Mouse (Mus musculus) CH12.LX (cell line): ENCODE data around the gene Eef1e1. TPM values are rescaled to one million over a fixed set of nuclear protein-coding genes. Genes with fewer than 3 reads are reported as not detected.

Experiments used
- DNase-seq: peaks from one replicate; pipeline ENCODE4 v3.0.0-alpha.2; 2013; ENCODE audit errors: extremely low read depth
- H3K27ac ChIP-seq: 2 replicates; pipeline ENCODE4 v1.5.1; 2012; ENCODE audit warnings: low read depth, mild to moderate bottlenecking, control low read depth, moderate library complexity; ENCODE audit not compliant: insufficient read depth
- H3K27me3 ChIP-seq: replicated peaks from 2 replicates; pipeline ENCODE3; 2012; ENCODE audit warnings: inconsistent platforms
- H3K36me3 ChIP-seq, 2 experiments: replicated peaks in 1 of 2; 2 replicates each; pipeline versions ENCODE3 to v1.6.1; 2012; ENCODE audit warnings: inconsistent platforms in 1 of 2, low read length in 1 of 2, mild to moderate bottlenecking in 1 of 2, mixed read lengths in 1 of 2, moderate library complexity in 1 of 2; ENCODE audit not compliant: control insufficient read depth in 1 of 2, insufficient read depth in 1 of 2
- H3K4me1 ChIP-seq, 2 experiments: 2 replicates each; pipeline ENCODE4 v1.6.1; 2012; ENCODE audit warnings: inconsistent platforms in 1 of 2, moderate library complexity in 1 of 2; ENCODE audit not compliant: insufficient read depth in 2 of 2, control insufficient read depth in 1 of 2
- H3K4me2 ChIP-seq: 2 replicates; pipeline ENCODE4 v1.6.1; 2012; ENCODE audit warnings: low read depth, mild to moderate bottlenecking, control low read depth; ENCODE audit not compliant: poor library complexity, insufficient read depth, severe bottlenecking
- H3K4me3 ChIP-seq, 3 experiments: fragments of 150-350 bp in 1 of 3; sonication (generic) in 1 of 3; replicated peaks in 1 of 3; 2 replicates each; pipeline versions ENCODE3 to v1.5.1; 2011 to 2012; ENCODE audit warnings: low read depth in 2 of 3, low read length in 2 of 3, mild to moderate bottlenecking in 2 of 3, moderate library complexity in 2 of 3, control low read depth in 1 of 3, improper control_type of control experiment in 1 of 3, inconsistent platforms in 1 of 3, mixed read lengths in 1 of 3; ENCODE audit not compliant: poor library complexity in 1 of 3
- H3K79me2 ChIP-seq: replicated peaks from 2 replicates; pipeline ENCODE4 v1.6.1; 2012; ENCODE audit warnings: mild to moderate bottlenecking, moderate library complexity; ENCODE audit not compliant: control insufficient read depth, poor library complexity, insufficient read depth, severe bottlenecking; ENCODE audit errors: extremely low read depth
- H3K9ac ChIP-seq: 2 replicates; pipeline ENCODE4 v1.6.1; 2012; ENCODE audit warnings: low read depth, mild to moderate bottlenecking, control low read depth, moderate library complexity; ENCODE audit not compliant: insufficient read depth
- H3K9me3 ChIP-seq: replicated peaks from 2 replicates; pipeline ENCODE3; 2012; ENCODE audit warnings: low read length, inconsistent platforms, mixed read lengths
- CTCF ChIP-seq, 2 experiments: IDR thresholded peaks in 1 of 2; conservative IDR thresholded peaks in 1 of 2; 2 replicates each; pipeline ENCODE4 v1.5.1; 2011 to 2012; ENCODE audit warnings: low read depth in 2 of 2, low read length in 2 of 2, improper control_type of control experiment in 1 of 2, inconsistent platforms in 1 of 2, mild to moderate bottlenecking in 1 of 2, moderate library complexity in 1 of 2
- E2F4 ChIP-seq: IDR thresholded peaks from 2 replicates; pipeline ENCODE4 v1.6.1; 2011; ENCODE audit warnings: low read depth, low read length, improper control_type of control experiment; ENCODE audit not compliant: insufficient replicate concordance
- ELF1 ChIP-seq: IDR thresholded peaks from 2 replicates; pipeline ENCODE4 v1.6.1; 2014; ENCODE audit warnings: low read depth, mild to moderate bottlenecking, inconsistent platforms, low read length, improper control_type of control experiment
- ETS1 ChIP-seq: conservative IDR thresholded peaks from 2 replicates; pipeline ENCODE4 v1.6.1; 2012; ENCODE audit warnings: low read depth, mild to moderate bottlenecking, inconsistent platforms, low read length, improper control_type of control experiment, moderate library complexity
- IRF4 ChIP-seq: IDR thresholded peaks from 2 replicates; pipeline ENCODE4 v1.6.1; 2014; ENCODE audit warnings: low read depth, mild to moderate bottlenecking, inconsistent platforms, low read length, improper control_type of control experiment
- MAFK ChIP-seq: IDR thresholded peaks from 2 replicates; pipeline ENCODE4 v1.6.1; 2011; ENCODE audit warnings: low read length, improper control_type of control experiment; ENCODE audit not compliant: insufficient replicate concordance
- MEF2A ChIP-seq: IDR thresholded peaks from 2 replicates; pipeline ENCODE4 v1.6.1; 2014; ENCODE audit warnings: low read depth, mild to moderate bottlenecking, inconsistent platforms, low read length, improper control_type of control experiment, borderline replicate concordance
- MXI1 ChIP-seq: IDR thresholded peaks from 2 replicates; pipeline ENCODE4 v1.6.1; 2011; ENCODE audit warnings: mild to moderate bottlenecking, low read depth, low read length, improper control_type of control experiment
- MYC ChIP-seq: IDR thresholded peaks from 2 replicates; pipeline ENCODE4 v1.6.1; 2011; ENCODE audit warnings: low read depth, mild to moderate bottlenecking, improper control_type of control experiment, low read length
- PAX5 ChIP-seq: IDR thresholded peaks from 2 replicates; pipeline ENCODE4 v1.6.1; 2012; ENCODE audit warnings: low read length, inconsistent platforms, mixed read lengths
- RAD21 ChIP-seq: IDR thresholded peaks from 2 replicates; pipeline ENCODE4 v1.6.1; 2011; ENCODE audit warnings: low read depth, mild to moderate bottlenecking, low read length, improper control_type of control experiment, moderate library complexity
- RCOR1 ChIP-seq: conservative IDR thresholded peaks from 2 replicates; pipeline ENCODE4 v1.6.1; 2012; ENCODE audit warnings: low read depth, mild to moderate bottlenecking, inconsistent platforms, low read length, improper control_type of control experiment
- SMC3 ChIP-seq: IDR thresholded peaks from 2 replicates; pipeline ENCODE4 v1.6.1; 2011; ENCODE audit warnings: low read depth, low read length, improper control_type of control experiment
- UBTF ChIP-seq: IDR thresholded peaks from 2 replicates; pipeline ENCODE4 v1.6.1; 2012; ENCODE audit warnings: low read depth, mild to moderate bottlenecking, inconsistent platforms, low read length, improper control_type of control experiment, moderate library complexity
- USF2 ChIP-seq: conservative IDR thresholded peaks from 2 replicates; pipeline ENCODE4 v1.6.1; 2011; ENCODE audit warnings: low read depth, low read length, improper control_type of control experiment
- ZKSCAN1 ChIP-seq: IDR thresholded peaks from 2 replicates; pipeline ENCODE4 v1.6.1; 2012; ENCODE audit warnings: low read depth, inconsistent platforms, low read length, improper control_type of control experiment, borderline replicate concordance
- ZMIZ1 ChIP-seq: IDR thresholded peaks from 2 replicates; pipeline ENCODE4 v1.6.1; 2012; ENCODE audit warnings: low read depth, mild to moderate bottlenecking, inconsistent platforms, low read length, improper control_type of control experiment
- dilution Hi-C: fragments of 300-500 bp; cut with MboI; formaldehyde crosslinking; loops from 2 replicates; pipeline ENCODE4 v1.14.3; 2020; ENCODE audit warnings: low sequenced_read_pairs; ENCODE audit not compliant: extremely low pct_unique_long_range_greater_than_20kb, extremely low pct_ligation_motif_present
- in situ Hi-C: fragments of 300-500 bp; cut with MboI; formaldehyde crosslinking; loops from 3 replicates; pipeline ENCODE4 v1.14.3; 2019; ENCODE audit warnings: low sequenced_read_pairs, low pct_ligation_motif_present, low pct_unique_long_range_greater_than_20kb, mixed read lengths
- polyA plus RNA-seq: library from polyadenylated mRNA; unstranded; fragments of >175 nt; gene quantifications from 2 replicates; pipeline ENCODE4 v1.2.1, GENCODE M21; 2012; ENCODE audit warnings: low read depth; ENCODE audit not compliant: insufficient read length
- total RNA-seq, 2 experiments: library from RNA; depleted of rRNA; stranded (reverse); fragments of 300-350 nt in 1 of 2; fragments of >200 nt in 1 of 2; gene quantifications; 2 replicates each; pipeline ENCODE4 v1.2.3; 2012 to 2014

Gene Eef1e1
- total and polyA plus RNA-seq, 3 experiments: 123 to 151 (median 148) TPM

GRCm38 (mm10) chr13:38670051-38670450, 11.2 kb upstream of the Eef1e1 start:
- H3K4me1 ChIP-seq: peaks cover 0 to 9% of the 10 kb centered on the region in 2 experiments; a peak in 2 of 4 replicates
- TF ChIP-seq CTCF (conservative IDR thresholded peaks at IDR 0.05 in 1 of 2, IDR thresholded peaks at IDR 0.05 in 1 of 2; ENCODE audit: low read depth in 2 of 2, low read length in 2 of 2): no peak
- no peak for TF ChIP-seq ZKSCAN1
- no peak for TF ChIP-seq UBTF
- no peak for TF ChIP-seq MYC
- no peak for TF ChIP-seq ELF1
- no peak for TF ChIP-seq SMC3
- no peak for TF ChIP-seq IRF4
- TF ChIP-seq ETS1: no peak
- no peak for TF ChIP-seq ZMIZ1
- no peak for TF ChIP-seq MAFK
- TF ChIP-seq E2F4: no peak
- TF ChIP-seq RCOR1: no peak
- no peak for TF ChIP-seq USF2
- no peak for TF ChIP-seq PAX5
- TF ChIP-seq MXI1: no peak
- no peaks in the 10 kb centered on the region for H3K27me3 ChIP-seq
- H3K79me2 ChIP-seq: no peaks in the 10 kb centered on the region
- H3K9me3 ChIP-seq: no peaks in the 10 kb centered on the region
- DNase-seq: no peak
- H3K36me3 ChIP-seq: no peaks in the 10 kb centered on the region
- no peak overlapping the region for H3K9ac ChIP-seq
- no peak overlapping the region for H3K4me2 ChIP-seq
- in situ Hi-C loops: no loop called here
- no peak overlapping the region for H3K4me3 ChIP-seq
- dilution Hi-C loops: no loop called here
- H3K27ac ChIP-seq: no peak overlapping the region

- no peak overlapping the region for H3K4me2 ChIP-seq
- H3K36me3 ChIP-seq: no peaks in the 10 kb centered on the region
- H3K27ac ChIP-seq: no peak overlapping the region
- H3K79me2 ChIP-seq: no peaks in the 10 kb centered on the region
- DNase-seq: peak; percentile 56
- in situ Hi-C loops: no loop called here
- H3K9ac ChIP-seq: no peak overlapping the region
- H3K27me3 ChIP-seq: no peaks in the 10 kb centered on the region
- dilution Hi-C loops: no loop called here
- no peaks in the 10 kb centered on the region for H3K9me3 ChIP-seq
- H3K4me1 ChIP-seq: peaks cover 0 to 9% of the 10 kb centered on the region in 2 experiments; a peak in 2 of 4 replicates
- H3K4me3 ChIP-seq: no peak overlapping the region
- TF ChIP-seq MEF2A: no peak
- TF ChIP-seq CTCF (conservative IDR thresholded peaks at IDR 0.05 in 1 of 2, IDR thresholded peaks at IDR 0.05 in 1 of 2; ENCODE audit: low read depth in 2 of 2, low read length in 2 of 2): peak; percentile 73 to 89
- TF ChIP-seq SMC3: peak; percentile 59
- TF ChIP-seq RAD21: peak; percentile 72
- TF ChIP-seq, all 38 proteins: peak for 3
These were observed 9.7 kb upstream of the Eef1e1 start for GRCm38 (mm10) chr13:38668514-38668913.
